Mouse (Mus musculus) ovary, adult 10 weeks (tissue): ENCODE results near the gene Hist1h3f. TPM values are rescaled to one million over a fixed set of nuclear protein-coding genes. Genes with fewer than 3 reads are reported as not detected.

Source experiments
- polyA plus RNA-seq: library from polyadenylated mRNA; stranded (reverse); fragments of 350-450 nt; fragmentation: Illumina TruSeq; extraction: RNeasy Lipid Tissue Mini Kit (QIAGEN cat#74804); gene quantifications from one replicate; pipeline ENCODE4 v1.2.3, GENCODE M21; 2014

The Hist1h3f gene
- not detected for polyA plus RNA-seq

DNA sequence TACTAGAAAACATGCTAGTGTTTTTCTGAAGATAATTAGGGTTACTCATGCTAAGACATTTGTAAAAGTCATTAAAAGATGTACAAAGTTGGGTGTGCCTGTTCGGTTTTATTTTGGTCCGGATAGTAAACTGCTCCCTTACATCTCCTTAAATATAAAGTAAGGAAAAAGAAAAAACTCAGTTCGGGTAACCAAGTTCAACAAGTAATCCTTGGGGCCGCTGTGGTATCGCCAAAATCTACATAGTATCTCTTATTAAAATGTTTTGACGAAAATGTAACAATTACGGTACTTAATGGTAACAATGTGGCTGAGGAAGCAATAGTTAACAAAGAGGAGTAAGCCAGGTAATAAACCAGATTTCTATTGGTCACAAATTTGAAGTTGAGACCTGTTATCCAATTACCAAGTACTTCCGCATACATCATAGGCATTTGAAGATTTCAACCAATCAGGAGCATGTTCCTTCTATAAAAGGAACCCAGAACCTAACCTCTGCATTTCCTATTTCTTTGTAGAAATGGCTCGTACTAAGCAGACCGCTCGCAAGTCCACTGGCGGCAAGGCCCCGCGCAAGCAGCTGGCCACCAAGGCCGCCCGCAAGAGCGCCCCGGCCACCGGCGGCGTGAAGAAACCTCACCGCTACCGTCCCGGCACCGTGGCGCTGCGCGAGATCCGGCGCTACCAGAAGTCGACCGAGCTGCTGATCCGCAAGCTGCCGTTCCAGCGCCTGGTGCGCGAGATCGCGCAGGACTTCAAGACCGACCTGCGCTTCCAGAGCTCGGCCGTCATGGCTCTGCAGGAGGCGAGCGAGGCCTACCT, at the start of gene Hist1h3f:
Gene Hist1h3f (plus strand): TSS at position 88 of the 822 bp plus-strand sequence.

DNA sequence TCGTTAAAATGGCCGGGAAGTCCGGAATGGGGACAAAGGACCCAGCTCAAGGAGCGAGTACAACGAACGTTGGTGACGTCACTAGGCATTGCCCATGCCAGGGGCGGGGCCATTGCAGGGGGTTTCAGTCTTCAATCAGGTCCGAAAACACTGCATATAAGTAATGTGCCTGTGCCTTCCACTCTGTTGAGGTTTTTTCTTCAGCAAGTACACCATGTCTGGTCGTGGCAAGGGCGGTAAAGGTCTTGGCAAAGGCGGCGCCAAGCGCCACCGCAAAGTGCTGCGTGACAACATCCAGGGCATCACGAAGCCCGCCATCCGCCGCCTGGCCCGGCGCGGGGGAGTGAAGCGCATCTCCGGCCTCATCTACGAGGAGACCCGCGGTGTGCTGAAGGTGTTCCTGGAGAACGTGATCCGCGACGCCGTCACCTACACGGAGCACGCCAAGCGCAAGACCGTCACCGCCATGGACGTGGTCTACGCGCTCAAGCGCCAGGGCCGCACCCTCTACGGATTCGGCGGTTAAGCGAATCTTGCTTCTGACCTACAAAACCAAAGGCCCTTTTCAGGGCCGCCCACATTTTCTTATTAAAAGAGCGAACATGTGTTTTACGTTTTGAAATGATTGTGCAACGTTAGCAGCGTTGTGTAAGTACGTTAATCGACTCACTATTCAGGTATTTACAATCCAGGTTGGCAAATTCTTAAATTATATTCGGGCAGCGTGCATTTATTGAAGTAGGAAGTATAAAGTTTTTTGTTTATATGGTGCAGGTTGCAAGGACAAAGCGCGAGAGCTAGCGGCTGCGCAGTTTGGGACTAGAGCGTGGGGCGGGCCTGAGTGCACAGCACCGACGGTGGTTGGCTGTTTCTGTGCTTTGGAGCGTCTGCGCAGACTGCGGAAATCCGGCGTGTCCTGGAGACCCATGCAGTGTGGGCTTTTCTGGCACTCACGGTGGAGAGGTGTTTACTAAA, 12.7 kb upstream of the Hist1h3f start, which contains the start of gene Hist1h4h:
Gene Hist1h4h (plus strand): TSS at position 150 of the 975 bp plus-strand sequence.

DNA sequence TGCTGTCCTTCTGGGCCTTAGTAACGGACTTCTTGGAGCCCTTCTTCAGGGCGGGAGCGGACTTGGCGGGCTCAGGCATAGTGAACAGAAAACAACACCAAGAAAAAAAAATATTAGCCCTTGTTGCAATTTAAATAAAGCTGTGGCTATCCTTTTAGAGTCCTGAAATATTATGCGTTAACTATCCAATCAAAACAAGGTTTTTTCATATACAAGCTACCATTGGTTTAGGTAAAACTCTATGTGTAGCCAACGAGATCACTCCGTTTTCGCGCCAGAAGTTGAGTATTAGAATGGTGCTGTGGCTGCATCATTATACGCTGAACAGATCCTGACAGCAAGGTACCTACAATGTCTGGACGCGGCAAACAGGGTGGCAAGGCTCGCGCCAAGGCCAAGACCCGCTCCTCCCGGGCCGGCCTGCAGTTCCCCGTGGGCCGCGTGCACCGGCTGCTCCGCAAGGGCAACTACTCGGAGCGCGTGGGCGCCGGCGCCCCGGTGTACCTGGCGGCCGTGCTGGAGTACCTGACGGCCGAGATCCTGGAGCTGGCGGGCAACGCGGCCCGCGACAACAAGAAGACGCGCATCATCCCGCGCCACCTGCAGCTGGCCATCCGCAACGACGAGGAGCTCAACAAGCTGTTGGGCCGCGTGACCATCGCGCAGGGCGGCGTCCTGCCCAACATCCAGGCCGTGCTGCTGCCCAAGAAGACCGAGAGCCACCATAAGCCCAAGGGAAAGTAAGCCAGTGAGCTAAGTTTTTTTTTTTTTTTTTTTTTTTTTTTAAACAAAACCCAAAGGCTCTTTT, 10.1 kb upstream of the Hist1h3f start, which contains the start of gene Hist1h2af:
Gene Hist1h2af (plus strand): TSS at position 347 of the 808 bp plus-strand sequence.

DNA sequence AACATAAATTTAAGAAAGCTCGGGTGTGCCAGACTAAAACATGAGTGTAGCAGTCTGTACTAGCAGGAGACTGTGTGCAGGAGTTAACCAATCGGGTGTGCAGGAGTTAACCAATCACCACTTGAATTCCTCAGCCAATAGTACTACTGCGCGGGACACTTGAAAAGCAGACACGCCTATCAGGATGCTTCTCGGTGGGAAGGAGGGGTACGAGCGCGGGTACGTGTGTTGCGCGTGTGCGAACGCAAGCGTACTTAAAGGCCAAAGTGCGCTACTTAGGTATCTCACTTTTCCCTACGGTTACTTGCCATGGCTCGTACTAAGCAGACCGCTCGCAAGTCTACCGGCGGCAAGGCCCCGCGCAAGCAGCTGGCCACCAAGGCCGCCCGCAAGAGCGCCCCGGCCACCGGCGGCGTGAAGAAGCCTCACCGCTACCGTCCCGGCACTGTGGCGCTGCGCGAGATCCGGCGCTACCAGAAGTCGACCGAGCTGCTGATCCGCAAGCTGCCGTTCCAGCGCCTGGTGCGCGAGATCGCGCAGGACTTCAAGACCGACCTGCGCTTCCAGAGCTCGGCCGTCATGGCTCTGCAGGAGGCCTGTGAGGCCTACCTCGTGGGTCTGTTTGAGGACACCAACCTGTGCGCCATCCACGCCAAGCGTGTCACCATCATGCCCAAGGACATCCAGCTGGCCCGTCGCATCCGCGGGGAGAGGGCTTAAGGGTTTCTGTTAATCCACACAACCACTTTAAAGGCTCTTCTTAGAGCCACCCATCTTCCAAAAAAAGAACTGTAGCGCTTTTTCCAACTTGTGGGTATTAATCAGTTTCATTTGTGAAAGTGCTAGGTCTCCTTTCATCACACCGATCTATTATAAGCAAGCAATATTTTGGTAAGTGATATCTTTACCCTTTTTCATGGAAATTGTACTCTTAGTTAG, 8.4 kb upstream of the Hist1h3f start, which contains the start of gene Hist1h3g:
Gene Hist1h3g (plus strand): TSS at position 286 of the 939 bp plus-strand sequence.

DNA sequence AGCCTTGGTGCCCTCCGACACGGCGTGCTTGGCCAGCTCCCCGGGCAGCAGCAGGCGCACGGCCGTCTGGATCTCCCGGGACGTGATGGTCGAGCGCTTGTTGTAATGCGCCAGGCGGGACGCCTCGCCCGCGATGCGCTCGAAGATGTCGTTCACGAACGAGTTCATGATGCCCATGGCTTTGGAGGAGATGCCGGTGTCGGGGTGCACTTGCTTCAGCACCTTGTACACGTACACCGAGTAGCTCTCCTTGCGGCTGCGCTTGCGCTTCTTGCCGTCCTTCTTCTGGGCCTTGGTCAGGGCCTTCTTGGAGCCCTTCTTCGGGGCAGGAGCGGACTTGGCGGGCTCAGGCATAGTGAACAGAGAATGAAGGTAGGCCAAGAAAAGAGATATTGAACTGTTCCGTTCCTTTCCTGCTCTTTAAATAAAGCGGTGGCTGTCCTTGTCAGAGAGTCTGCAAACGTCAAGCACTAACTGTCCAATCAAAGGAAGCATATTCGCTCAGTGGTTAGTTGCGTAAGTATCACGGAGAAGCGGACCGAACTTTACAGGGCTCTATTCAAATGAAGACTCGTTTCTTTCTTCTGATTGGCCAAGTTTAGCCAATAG, 749 bp upstream of the Hist1h3f start, which contains the start of gene Hist1h2bh:
Gene Hist1h2bh (minus strand): TSS at position 394 of the 609 bp plus-strand sequence.

DNA sequence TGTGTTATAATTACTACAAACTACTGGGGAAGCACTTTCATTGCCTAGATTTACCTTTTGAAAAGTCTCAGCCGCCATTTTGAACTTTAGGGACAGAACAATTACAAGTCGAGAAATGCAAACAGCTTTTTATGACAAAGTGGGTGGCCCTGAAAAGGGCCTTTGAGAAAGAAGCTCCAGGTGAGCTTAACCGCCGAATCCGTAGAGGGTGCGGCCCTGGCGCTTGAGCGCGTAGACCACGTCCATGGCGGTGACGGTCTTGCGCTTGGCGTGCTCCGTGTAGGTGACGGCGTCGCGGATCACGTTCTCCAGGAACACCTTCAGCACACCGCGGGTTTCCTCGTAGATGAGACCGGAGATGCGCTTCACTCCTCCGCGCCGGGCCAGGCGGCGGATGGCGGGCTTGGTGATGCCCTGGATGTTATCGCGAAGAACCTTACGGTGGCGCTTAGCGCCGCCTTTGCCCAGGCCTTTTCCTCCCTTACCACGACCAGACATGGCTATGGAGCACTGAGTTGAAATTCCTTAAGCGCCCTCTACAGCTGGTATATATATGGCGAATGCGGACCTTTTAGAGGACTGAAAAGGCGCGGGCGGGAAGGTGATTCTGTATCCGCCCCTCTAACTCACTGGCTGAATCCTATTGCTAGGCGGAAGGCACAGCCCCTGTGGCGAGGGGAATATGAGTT, 7.4 kb downstream of the Hist1h3f start, which contains the start of gene Hist1h4f:
Gene Hist1h4f (minus strand): TSS at position 503 of the 689 bp plus-strand sequence.

DNA sequence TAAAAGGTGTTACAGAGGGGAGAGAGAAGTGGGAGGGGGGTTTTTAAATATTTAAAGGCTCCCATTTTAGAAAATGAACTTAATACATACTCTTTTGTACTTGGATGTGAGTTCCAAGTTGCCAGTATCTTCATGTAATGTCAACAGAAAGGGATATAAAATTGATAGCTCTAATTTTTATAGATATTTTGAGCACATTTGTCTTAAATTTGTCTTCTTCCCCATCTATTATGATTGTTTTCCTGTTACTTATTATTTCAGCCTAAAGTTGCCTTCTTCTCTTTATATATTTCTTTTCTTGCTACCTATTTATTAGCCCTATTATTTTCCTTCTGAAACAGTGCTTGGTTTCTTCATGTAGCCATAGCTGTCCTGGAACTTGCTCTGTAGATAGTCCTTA, 9.1 kb downstream of the Hist1h3f start, which contains the start of gene Hist1h1d:
Gene Hist1h1d (plus strand): TSS at position 301 of the 400 bp plus-strand sequence.

DNA sequence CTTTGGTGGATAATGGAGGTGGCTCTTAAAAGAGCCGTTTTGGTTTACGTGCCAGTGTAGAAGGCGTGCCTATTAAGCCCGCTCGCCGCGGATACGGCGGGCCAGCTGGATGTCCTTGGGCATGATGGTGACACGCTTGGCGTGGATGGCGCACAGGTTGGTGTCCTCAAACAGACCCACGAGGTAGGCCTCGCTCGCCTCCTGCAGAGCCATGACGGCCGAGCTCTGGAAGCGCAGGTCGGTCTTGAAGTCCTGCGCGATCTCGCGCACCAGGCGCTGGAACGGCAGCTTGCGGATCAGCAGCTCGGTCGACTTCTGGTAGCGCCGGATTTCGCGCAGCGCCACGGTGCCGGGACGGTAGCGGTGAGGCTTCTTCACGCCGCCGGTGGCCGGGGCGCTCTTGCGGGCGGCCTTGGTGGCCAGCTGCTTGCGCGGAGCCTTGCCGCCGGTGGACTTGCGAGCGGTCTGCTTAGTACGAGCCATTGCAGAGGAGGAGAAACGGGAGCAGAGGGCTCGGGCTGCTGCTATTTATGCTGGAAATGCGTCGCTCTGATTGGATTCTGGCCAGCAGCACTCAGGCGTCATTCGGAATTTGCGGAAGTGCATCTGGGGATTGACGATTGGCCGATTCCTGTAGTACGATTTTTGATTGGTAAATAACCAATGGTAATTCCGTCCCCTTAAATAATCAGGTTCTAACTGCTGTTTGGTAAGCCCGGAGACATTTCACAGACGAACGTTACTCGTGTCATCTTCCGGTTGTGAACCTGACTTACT, 18.2 kb downstream of the Hist1h3f start, which contains the start of gene Hist1h3e:
Gene Hist1h3e (minus strand): TSS at position 487 of the 777 bp plus-strand sequence.

DNA sequence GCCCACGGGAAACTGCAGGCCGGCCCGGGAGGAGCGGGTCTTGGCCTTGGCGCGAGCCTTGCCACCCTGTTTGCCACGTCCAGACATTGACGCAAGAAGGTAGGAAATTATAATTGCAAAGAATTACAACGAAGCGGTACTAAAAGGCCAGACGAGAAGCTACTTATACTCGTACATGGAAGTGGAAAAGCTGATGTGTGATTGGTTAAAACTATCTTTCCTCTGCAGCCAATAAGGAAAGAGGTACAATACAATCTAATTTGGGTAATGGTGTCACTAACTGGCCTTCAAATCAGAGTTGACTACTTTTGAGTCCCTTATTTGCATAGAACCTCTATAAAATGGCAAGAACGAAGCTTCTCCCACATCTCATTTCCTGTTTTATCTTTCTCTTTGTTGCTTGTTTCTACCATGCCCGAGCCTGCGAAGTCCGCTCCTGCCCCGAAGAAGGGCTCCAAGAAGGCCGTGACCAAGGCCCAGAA, 27.2 kb downstream of the Hist1h3f start, which contains the start of the genes Hist1h2ae and Hist1h2bg:
Gene Hist1h2ae (minus strand): TSS at position 199 of the 482 bp plus-strand sequence.
Gene Hist1h2bg (plus strand): TSS at position 375 of the 482 bp plus-strand sequence.

DNA sequence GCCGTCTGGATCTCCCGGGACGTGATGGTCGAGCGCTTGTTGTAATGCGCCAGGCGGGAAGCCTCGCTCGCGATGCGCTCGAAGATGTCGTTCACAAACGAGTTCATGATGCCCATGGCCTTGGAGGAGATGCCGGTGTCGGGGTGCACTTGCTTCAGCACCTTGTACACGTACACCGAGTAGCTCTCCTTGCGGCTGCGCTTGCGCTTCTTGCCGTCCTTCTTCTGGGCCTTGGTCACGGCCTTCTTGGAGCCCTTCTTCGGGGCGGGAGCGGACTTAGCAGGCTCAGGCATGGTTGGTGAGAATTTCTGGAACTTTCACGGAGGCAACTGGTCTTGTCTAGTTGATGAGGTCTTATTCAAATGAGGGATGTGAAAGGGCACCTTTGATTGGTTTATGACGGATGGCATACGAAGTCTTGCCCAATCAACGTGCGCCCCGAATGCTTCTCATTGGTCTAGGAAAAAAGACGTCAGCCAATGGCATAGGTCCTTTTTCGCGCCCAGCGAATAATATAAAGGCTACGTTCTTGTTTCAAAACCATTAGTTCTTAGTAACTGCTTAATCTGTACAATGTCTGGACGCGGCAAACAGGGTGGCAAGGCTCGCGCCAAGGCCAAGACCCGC, 30.2 kb downstream of the Hist1h3f start, which contains the start of the genes Hist1h2bf and Hist1h2ad:
Gene Hist1h2bf (minus strand): TSS at position 299 of the 627 bp plus-strand sequence.
Gene Hist1h2ad (plus strand): TSS at position 484 of the 627 bp plus-strand sequence.

DNA sequence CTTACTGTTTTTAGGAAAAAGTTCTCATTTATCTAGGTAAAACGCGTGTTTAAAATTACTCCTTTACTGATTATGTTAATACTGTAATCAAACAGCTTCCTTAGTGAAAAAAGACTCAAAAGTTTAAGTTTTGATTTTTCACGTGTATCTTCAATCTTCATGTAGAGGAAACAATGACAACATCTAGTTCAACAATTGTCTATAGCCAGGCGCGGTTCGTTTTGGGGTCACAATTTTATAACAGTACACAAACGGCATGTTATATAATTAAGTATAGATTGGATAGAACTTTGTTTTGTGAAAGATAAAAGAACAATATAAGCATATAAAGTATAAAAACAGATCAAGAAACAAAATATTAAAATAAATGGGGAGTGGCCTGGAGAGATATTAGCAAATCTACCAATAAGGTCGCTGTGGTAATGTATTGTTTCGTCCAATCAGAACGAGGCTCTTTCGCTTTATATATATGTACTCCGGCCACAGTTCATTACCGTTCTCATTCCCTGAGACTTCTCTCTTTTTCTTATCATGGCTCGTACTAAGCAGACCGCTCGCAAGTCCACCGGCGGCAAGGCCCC, 31.5 kb downstream of the Hist1h3f start, which contains the start of gene Hist1h3d:
Gene Hist1h3d (plus strand): TSS at position 493 of the 581 bp plus-strand sequence.

DNA sequence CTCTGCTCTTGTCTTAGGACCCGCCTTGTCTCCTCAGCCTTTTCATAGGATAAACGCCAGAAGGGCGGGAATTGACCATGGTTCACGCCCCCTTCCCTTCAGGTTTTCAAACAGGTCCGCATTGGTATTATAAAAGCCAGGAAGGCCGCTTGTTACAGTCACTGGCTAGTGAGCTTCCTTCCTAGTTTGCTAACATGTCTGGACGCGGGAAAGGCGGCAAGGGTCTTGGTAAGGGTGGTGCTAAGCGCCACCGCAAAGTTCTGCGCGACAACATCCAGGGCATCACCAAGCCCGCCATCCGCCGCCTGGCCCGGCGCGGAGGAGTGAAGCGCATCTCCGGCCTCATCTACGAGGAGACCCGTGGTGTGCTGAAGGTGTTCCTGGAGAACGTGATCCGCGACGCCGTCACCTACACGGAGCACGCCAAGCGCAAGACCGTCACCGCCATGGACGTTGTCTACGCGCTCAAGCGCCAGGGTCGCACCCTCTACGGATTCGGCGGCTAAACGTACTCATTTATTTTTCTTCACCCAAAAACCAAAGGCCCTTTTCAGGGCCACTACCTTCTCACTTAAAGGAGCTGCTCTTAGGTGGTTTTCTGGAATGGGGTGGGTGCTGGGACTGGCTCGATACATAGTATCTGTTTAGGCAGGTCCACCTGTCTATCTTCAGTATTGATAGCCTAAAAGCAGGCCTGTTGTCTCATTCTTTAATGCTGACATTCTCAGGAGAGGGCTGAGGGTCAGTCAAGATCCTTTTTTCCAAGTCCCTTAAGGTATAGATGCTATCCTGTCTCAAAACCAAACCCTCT, 37.8 kb downstream of the Hist1h3f start, which contains the start of gene Hist1h4d:
Gene Hist1h4d (plus strand): TSS at position 191 of the 811 bp plus-strand sequence.

